Mouse (Mus musculus): Measurements from ENCODE around the gene Ifrd1. TPM values are rescaled to one million over a fixed set of nuclear protein-coding genes. Genes with fewer than 3 reads are reported as not detected.

The Ifrd1 gene
- total and polyA plus RNA-seq, 2 experiments from 2014 or later: 89.3 to 133 TPM

GRCm38 (mm10) chr12:40222251-40223081 lies 25.8 kb downstream of the Ifrd1 start:
- H3K4me3 ChIP-seq (ENCODE audit: low read depth, low read length): peak overlapping the region; percentile 94
- H3K27ac ChIP-seq (ENCODE audit: low read depth, low read length): peak overlapping the region; percentile 96
- peak; percentile 99 for DNase-seq (ENCODE audit: low spot score)
- H3K9me3 ChIP-seq (ENCODE audit: low read length): no peaks in the 10 kb centered on the region
- H3K4me2 ChIP-seq (ENCODE audit: low read depth, low read length, poor library complexity, severe bottlenecking): peak overlapping the region; percentile 69
- no peaks in the 10 kb centered on the region for H3K4me1 ChIP-seq (ENCODE audit: insufficient read depth, low read length)
- H3K27me3 ChIP-seq (ENCODE audit: insufficient read depth, low read length): no peaks in the 10 kb centered on the region
- TF ChIP-seq CTCF (IDR thresholded peaks at IDR 0.05): peak; percentile 49
- peak overlapping the region; percentile 85 for H3K9ac ChIP-seq (replicated peaks; ENCODE audit: low read length, poor library complexity, severe bottlenecking)
- WGBS: under 1% methylated on average over 66 of the region's 81 CpGs
- ATAC-seq (ENCODE audit: low FRiP score): peak; percentile 96
- H3K36me3 ChIP-seq (ENCODE audit: insufficient read depth, low read length): no peaks in the 10 kb centered on the region

GRCm38 (mm10) chr12:40221611-40222010 lies 26.7 kb downstream of the Ifrd1 start:
- no peaks in the 10 kb centered on the region for H3K9me3 ChIP-seq (ENCODE audit: low read length)
- H3K27ac ChIP-seq (ENCODE audit: low read depth, low read length): no peak overlapping the region
- H3K27me3 ChIP-seq (ENCODE audit: insufficient read depth, low read length): no peaks in the 10 kb centered on the region
- 18% methylated on average over 5 of the region's 5 CpGs for WGBS
- H3K36me3 ChIP-seq (ENCODE audit: insufficient read depth, low read length): no peaks in the 10 kb centered on the region
- DNase-seq (ENCODE audit: low spot score) (no peak), ATAC-seq (ENCODE audit: low FRiP score) (no peak)
- H3K4me2 ChIP-seq (ENCODE audit: low read depth, low read length, poor library complexity, severe bottlenecking): peak overlapping the region; percentile 69
- no peak for TF ChIP-seq CTCF (IDR thresholded peaks at IDR 0.05)
- H3K9ac ChIP-seq (replicated peaks; ENCODE audit: low read length, poor library complexity, severe bottlenecking): peak overlapping the region; percentile 85
- H3K4me1 ChIP-seq (ENCODE audit: insufficient read depth, low read length): no peaks in the 10 kb centered on the region
- H3K4me3 ChIP-seq (ENCODE audit: low read depth, low read length): peak overlapping the region; percentile 94

- 31% methylated on average over 3 of the region's 3 CpGs for WGBS
- H3K4me3 ChIP-seq (ENCODE audit: low read depth, low read length): peak overlapping the region; percentile 94; the same call in 1 of the 2 replicates
- DNase-seq (ENCODE audit: low spot score): no peak
- ATAC-seq (ENCODE audit: low FRiP score): no peak
- no peak overlapping the region for H3K9ac ChIP-seq (replicated peaks; ENCODE audit: low read length, poor library complexity, severe bottlenecking)
- no peak overlapping the region for H3K27ac ChIP-seq (ENCODE audit: low read depth, low read length)
- no peaks in the 10 kb centered on the region for H3K4me1 ChIP-seq (ENCODE audit: insufficient read depth, low read length)
- peaks cover under 1% of the 10 kb centered on the region; the same call in 1 of the 2 replicates for H3K36me3 ChIP-seq (ENCODE audit: insufficient read depth, low read length)
- H3K4me2 ChIP-seq (ENCODE audit: low read depth, low read length, poor library complexity, severe bottlenecking): peak overlapping the region; percentile 69
- no peak for TF ChIP-seq CTCF (IDR thresholded peaks at IDR 0.05)
- H3K27me3 ChIP-seq (ENCODE audit: insufficient read depth, low read length): no peaks in the 10 kb centered on the region
- H3K9me3 ChIP-seq (ENCODE audit: low read length): no peaks in the 10 kb centered on the region
Observed at GRCm38 (mm10) chr12:40220896-40221295, 27.4 kb downstream of the Ifrd1 start.

- no peak overlapping the region for H3K4me3 ChIP-seq (ENCODE audit: low read depth, low read length)
Observed at GRCm38 (mm10) chr12:40220001-40220570, 28.2 kb downstream of the Ifrd1 start.

GRCm38 (mm10) chr12:40218430-40218945 lies 29.8 kb downstream of the Ifrd1 start:
- WGBS: 55% methylated on average over 2 of the region's 2 CpGs
- Histone ChIP-seq H3K4me2 (ENCODE audit: low read depth, low read length, poor library complexity, severe bottlenecking) (no peak overlapping the region), H3K27ac (ENCODE audit: low read depth, low read length) (no peak overlapping the region), H3K9me3 (ENCODE audit: low read length) (no peaks in the 10 kb centered on the region), H3K27me3 (ENCODE audit: insufficient read depth, low read length) (no peaks in the 10 kb centered on the region), H3K9ac (replicated peaks; ENCODE audit: low read length, poor library complexity, severe bottlenecking) (no peak overlapping the region), H3K4me1 (ENCODE audit: insufficient read depth, low read length) (no peaks in the 10 kb centered on the region), H3K36me3 (ENCODE audit: insufficient read depth, low read length) (peaks cover 18% of the 10 kb centered on the region), H3K4me3 (ENCODE audit: low read depth, low read length) (no peak overlapping the region)
- no peak for DNase-seq (ENCODE audit: low spot score)
- no peak for ATAC-seq (ENCODE audit: low FRiP score)
- no peak for TF ChIP-seq CTCF (IDR thresholded peaks at IDR 0.05)

More at GRCm38 (mm10) chr12:40220001-40220570, 28.2 kb downstream of the Ifrd1 start:
- WGBS: 46% methylated on average over 3 of the region's 3 CpGs
- Histone ChIP-seq H3K4me2 (ENCODE audit: low read depth, low read length, poor library complexity, severe bottlenecking) (peak overlapping the region; percentile 69), H3K36me3 (ENCODE audit: insufficient read depth, low read length) (peaks cover 8% of the 10 kb centered on the region), H3K9me3 (ENCODE audit: low read length) (no peaks in the 10 kb centered on the region), H3K27me3 (ENCODE audit: insufficient read depth, low read length) (no peaks in the 10 kb centered on the region), H3K4me1 (ENCODE audit: insufficient read depth, low read length) (no peaks in the 10 kb centered on the region), H3K27ac (ENCODE audit: low read depth, low read length) (no peak overlapping the region), H3K9ac (replicated peaks; ENCODE audit: low read length, poor library complexity, severe bottlenecking) (no peak overlapping the region)
- peak; percentile 35 for DNase-seq (ENCODE audit: low spot score)
- TF ChIP-seq CTCF (IDR thresholded peaks at IDR 0.05): no peak
- ATAC-seq (ENCODE audit: low FRiP score): no peak

GRCm38 (mm10) chr12:40217776-40218175 lies 30.5 kb downstream of the Ifrd1 start:
- 90% methylated on average over 2 of the region's 2 CpGs for WGBS
- H3K36me3 ChIP-seq (ENCODE audit: insufficient read depth, low read length): peaks cover 23% of the 10 kb centered on the region
- no peak overlapping the region for H3K4me3 ChIP-seq (ENCODE audit: low read depth, low read length)
- H3K27ac ChIP-seq (ENCODE audit: low read depth, low read length): no peak overlapping the region
- H3K27me3 ChIP-seq (ENCODE audit: insufficient read depth, low read length): no peaks in the 10 kb centered on the region
- ATAC-seq (ENCODE audit: low FRiP score) (no peak), DNase-seq (ENCODE audit: low spot score) (no peak)
- no peaks in the 10 kb centered on the region for H3K4me1 ChIP-seq (ENCODE audit: insufficient read depth, low read length)
- H3K4me2 ChIP-seq (ENCODE audit: low read depth, low read length, poor library complexity, severe bottlenecking): no peak overlapping the region
- no peak for TF ChIP-seq CTCF (IDR thresholded peaks at IDR 0.05)
- H3K9ac ChIP-seq (replicated peaks; ENCODE audit: low read length, poor library complexity, severe bottlenecking): no peak overlapping the region
- H3K9me3 ChIP-seq (ENCODE audit: low read length): no peaks in the 10 kb centered on the region
